Mouse (Mus musculus) embryonic facial prominence, embryonic 14.5 days (tissue): ENCODE measurements at regions not wholly inside any gene's neighbourhood (a gene's known extent, or its start where the extent isn't known, plus 50 kb on each side); places are given as distances from the start of the nearest gene placed in this dataset.
"Not testable (repeated sequence)": the region's sequence is repeated elsewhere in the genome, so short reads cannot be mapped to it uniquely, and the experiment has no call there.

Source experiments
- ATAC-seq: fragments of 200-750 bp; cut with Nextera tagmentation; 2 replicates; pipeline ENCODE4 v1.8.0; 2017; ENCODE audit warnings: low read depth, moderate number of reproducible peaks, moderate TSS enrichment
- DNase-seq: peaks from one replicate; pipeline ENCODE4 v3.0.0-alpha.2; 2015; ENCODE audit warnings: low spot score
- H3K27ac ChIP-seq: fragments of 300-500 bp; sonication (generic); replicated peaks from 2 replicates; pipeline ENCODE4 v1.5.1; 2014; ENCODE audit warnings: low read depth, mild to moderate bottlenecking, low read length, moderate library complexity
- H3K27me3 ChIP-seq: fragments of 300-500 bp; sonication (generic); replicated peaks from 2 replicates; pipeline ENCODE4 v1.6.1; 2014; ENCODE audit warnings: low read length; ENCODE audit not compliant: control insufficient read depth, insufficient read depth
- H3K36me3 ChIP-seq: fragments of 300-500 bp; sonication (generic); 2 replicates; pipeline ENCODE4 v1.6.1; 2014; ENCODE audit warnings: low read length, mixed read lengths; ENCODE audit not compliant: control insufficient read depth, insufficient read depth
- H3K4me1 ChIP-seq: fragments of 300-500 bp; sonication (generic); 2 replicates; pipeline ENCODE4 v1.6.1; 2014; ENCODE audit warnings: antibody characterized with exemption, low read length; ENCODE audit not compliant: control insufficient read depth, insufficient read depth
- H3K4me2 ChIP-seq: fragments of 300-500 bp; sonication (generic); 2 replicates; pipeline ENCODE4 v1.6.1; 2014; ENCODE audit warnings: low read depth, mild to moderate bottlenecking, low read length, moderate library complexity, mixed read lengths
- H3K4me3 ChIP-seq: fragments of 300-500 bp; sonication (generic); 2 replicates; pipeline ENCODE4 v1.5.1; 2014; ENCODE audit warnings: low read depth, mild to moderate bottlenecking, low read length
- H3K9ac ChIP-seq: fragments of 300-500 bp; sonication (generic); 2 replicates; pipeline ENCODE4 v1.6.1; 2014; ENCODE audit warnings: low read depth, mild to moderate bottlenecking, low read length, moderate library complexity, mixed read lengths
- H3K9me3 ChIP-seq: fragments of 300-500 bp; sonication (generic); 2 replicates; pipeline ENCODE4 v1.6.1; 2016; ENCODE audit warnings: low read length; ENCODE audit not compliant: control insufficient read depth
- WGBS: fragments of 180-500 bp; shearing (Covaris S2); extraction: QIAGEN DNeasy Blood & Tissue Kit; methylation state at CpG from one replicate; pipeline ENCODE4 v1.1.7; 2014; 5-methylcytosine and 5-hydroxymethylcytosine counted together

GRCm38 (mm10) chr1:12572770-12573169 is 1158.9 kb downstream of the A830018L16Rik start:
- H3K36me3 ChIP-seq, result no peaks in the 10 kb centered on the region
- no peaks in the 10 kb centered on the region for H3K27me3 ChIP-seq
- no peak overlapping the region for H3K4me3 ChIP-seq
- H3K4me2 ChIP-seq, result no peak overlapping the region
- no peak for DNase-seq
- no peak for ATAC-seq
- no peak overlapping the region for H3K9ac ChIP-seq
- 60% methylated on average over 4 of the region's 4 CpGs for WGBS
- H3K9me3 ChIP-seq, result no peaks in the 10 kb centered on the region
- H3K27ac ChIP-seq, result no peak overlapping the region
- H3K4me1 ChIP-seq, result peaks cover 6% of the 10 kb centered on the region; the same call in 1 of the 2 replicates

GRCm38 (mm10) chr1:12574274-12574673 is 1160.4 kb downstream of the A830018L16Rik start:
- WGBS, result 78% methylated on average over 5 of the region's 5 CpGs
- DNase-seq, result no peak
- H3K9me3 ChIP-seq, result no peaks in the 10 kb centered on the region

GRCm38 (mm10) chr1:12577027-12577703 is 1163.3 kb downstream of the A830018L16Rik start:
- Histone ChIP-seq H3K4me1 (peaks cover 6% of the 10 kb centered on the region; the same call in 1 of the 2 replicates), H3K9me3 (no peaks in the 10 kb centered on the region), H3K27me3 (no peaks in the 10 kb centered on the region), H3K36me3 (no peaks in the 10 kb centered on the region), H3K9ac (no peak overlapping the region), H3K27ac (no peak overlapping the region), H3K4me3 (no peak overlapping the region), H3K4me2 (peak overlapping the region; percentile 13; the same call in 1 of the 2 replicates)
- 10% methylated on average over 12 of the region's 13 CpGs for WGBS
- ATAC-seq (peak; percentile 12; the same call in 1 of the 2 replicates), DNase-seq (peak; percentile 26)

More at GRCm38 (mm10) chr1:12574274-12574673, 1160.4 kb downstream of the A830018L16Rik start:
- Histone ChIP-seq H3K4me1 (peaks cover 6% of the 10 kb centered on the region; the same call in 1 of the 2 replicates), H3K27me3 (no peaks in the 10 kb centered on the region), H3K4me3 (no peak overlapping the region), H3K9ac (no peak overlapping the region), H3K27ac (no peak overlapping the region), H3K36me3 (no peaks in the 10 kb centered on the region), H3K4me2 (no peak overlapping the region)
- no peak for ATAC-seq

- Histone ChIP-seq H3K9me3 (no peaks in the 10 kb centered on the region), H3K9ac (no peak overlapping the region), H3K27me3 (no peaks in the 10 kb centered on the region), H3K36me3 (no peaks in the 10 kb centered on the region), H3K27ac (no peak overlapping the region), H3K4me3 (no peak overlapping the region), H3K4me1 (peaks cover 6% of the 10 kb centered on the region; the same call in 1 of the 2 replicates), H3K4me2 (no peak overlapping the region)
- WGBS, result 88% methylated on average over 1 of the region's 1 CpGs
- no peak for ATAC-seq
- DNase-seq, result no peak
Measured at GRCm38 (mm10) chr1:12577978-12578377, 1164.1 kb downstream of the A830018L16Rik start.

GRCm38 (mm10) chr1:12583012-12583411 is 1169.1 kb downstream of the A830018L16Rik start:
- H3K27me3 ChIP-seq, result no peaks in the 10 kb centered on the region
- H3K9ac ChIP-seq, result no peak overlapping the region
- H3K9me3 ChIP-seq, result no peaks in the 10 kb centered on the region
- H3K4me3 ChIP-seq, result no peak overlapping the region
- no peak overlapping the region for H3K4me2 ChIP-seq
- no peak for DNase-seq
- no peak overlapping the region for H3K27ac ChIP-seq
- WGBS, result 66% methylated on average over 3 of the region's 3 CpGs
- H3K36me3 ChIP-seq, result no peaks in the 10 kb centered on the region
- no peaks in the 10 kb centered on the region for H3K4me1 ChIP-seq
- no peak for ATAC-seq

GRCm38 (mm10) chr1:12586981-12587380 is 1173.1 kb downstream of the A830018L16Rik start:
- H3K27ac ChIP-seq, H3K9me3 ChIP-seq, H3K4me1 ChIP-seq, H3K4me3 ChIP-seq, H3K4me2 ChIP-seq, H3K9ac ChIP-seq, ATAC-seq, H3K27me3 ChIP-seq, H3K36me3 ChIP-seq, DNase-seq: not testable (repeated sequence)
- 90% methylated on average over 6 of the region's 6 CpGs for WGBS

- 87% methylated on average over 4 of the region's 4 CpGs for WGBS
- no peak overlapping the region for H3K27ac ChIP-seq
- ATAC-seq, result no peak
Measured at GRCm38 (mm10) chr1:12612102-12612501, 1198.2 kb downstream of the A830018L16Rik start.

GRCm38 (mm10) chr1:12615303-12615702 is 1201.4 kb downstream of the A830018L16Rik start:
- Histone ChIP-seq H3K27ac (no peak overlapping the region), H3K4me1 (no peaks in the 10 kb centered on the region), H3K4me3 (no peak overlapping the region), H3K27me3 (no peaks in the 10 kb centered on the region), H3K4me2 (no peak overlapping the region), H3K9me3 (no peaks in the 10 kb centered on the region), H3K9ac (no peak overlapping the region), H3K36me3 (no peaks in the 10 kb centered on the region)
- ATAC-seq, result no peak
- 55% methylated on average over 3 of the region's 3 CpGs for WGBS
- DNase-seq, result no peak

More at GRCm38 (mm10) chr1:12612102-12612501, 1198.2 kb downstream of the A830018L16Rik start:
- Histone ChIP-seq H3K9me3 (no peaks in the 10 kb centered on the region), H3K4me1 (no peaks in the 10 kb centered on the region), H3K36me3 (no peaks in the 10 kb centered on the region), H3K9ac (no peak overlapping the region), H3K4me2 (no peak overlapping the region), H3K27me3 (no peaks in the 10 kb centered on the region), H3K4me3 (no peak overlapping the region)
- no peak for DNase-seq
